Mouse (Mus musculus): ENCODE results near the gene Ninl.

Ninl gene

DNA sequence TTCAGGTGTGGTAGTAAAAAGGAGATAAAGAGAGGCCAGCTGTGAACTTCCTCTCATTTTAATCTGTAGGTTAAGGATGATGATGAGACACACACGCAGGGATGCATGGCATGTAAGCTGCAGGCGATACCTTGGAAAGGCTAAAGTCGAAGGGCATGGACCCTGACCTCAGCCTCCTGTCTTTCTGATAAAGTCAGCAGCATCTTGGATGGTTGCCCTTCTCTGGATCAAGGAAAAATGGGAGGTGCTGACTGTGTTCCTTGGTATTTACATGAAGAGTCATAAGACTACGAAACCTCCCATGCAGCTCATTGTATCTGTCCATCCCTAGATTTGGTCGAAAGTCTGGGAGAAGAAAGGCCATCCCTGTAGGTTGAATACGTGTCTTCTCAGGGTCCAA lies 138.8 kb downstream of the Ninl start:
- DNase-seq = no peak

DNA sequence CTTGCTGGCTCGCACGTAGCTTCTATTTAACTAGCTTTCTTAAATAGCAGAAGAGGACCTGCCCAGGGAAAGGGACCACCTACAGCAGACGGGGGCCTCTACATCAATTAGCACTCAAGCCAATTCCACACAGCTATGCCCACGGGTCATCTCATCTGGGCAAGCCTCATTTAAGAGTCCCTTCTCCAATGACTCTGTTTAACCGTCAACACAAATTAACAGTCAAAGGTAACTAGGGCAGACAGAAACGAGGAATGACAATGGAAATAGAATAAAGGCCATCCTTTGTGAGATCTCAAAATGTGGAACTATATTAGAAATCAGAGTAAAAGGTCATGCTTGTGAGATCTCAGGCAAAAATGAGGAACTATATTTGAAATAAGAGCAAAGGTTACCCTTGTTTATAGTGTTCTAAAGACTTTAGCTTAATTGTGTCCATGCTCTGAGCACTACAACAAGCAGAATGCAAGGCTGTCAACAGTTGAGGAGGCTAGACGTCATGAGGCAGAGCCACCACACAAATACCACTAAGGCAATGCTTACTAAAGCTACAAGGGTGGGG lies 143.4 kb downstream of the Ninl start:
- DNase-seq = no peak

DNA sequence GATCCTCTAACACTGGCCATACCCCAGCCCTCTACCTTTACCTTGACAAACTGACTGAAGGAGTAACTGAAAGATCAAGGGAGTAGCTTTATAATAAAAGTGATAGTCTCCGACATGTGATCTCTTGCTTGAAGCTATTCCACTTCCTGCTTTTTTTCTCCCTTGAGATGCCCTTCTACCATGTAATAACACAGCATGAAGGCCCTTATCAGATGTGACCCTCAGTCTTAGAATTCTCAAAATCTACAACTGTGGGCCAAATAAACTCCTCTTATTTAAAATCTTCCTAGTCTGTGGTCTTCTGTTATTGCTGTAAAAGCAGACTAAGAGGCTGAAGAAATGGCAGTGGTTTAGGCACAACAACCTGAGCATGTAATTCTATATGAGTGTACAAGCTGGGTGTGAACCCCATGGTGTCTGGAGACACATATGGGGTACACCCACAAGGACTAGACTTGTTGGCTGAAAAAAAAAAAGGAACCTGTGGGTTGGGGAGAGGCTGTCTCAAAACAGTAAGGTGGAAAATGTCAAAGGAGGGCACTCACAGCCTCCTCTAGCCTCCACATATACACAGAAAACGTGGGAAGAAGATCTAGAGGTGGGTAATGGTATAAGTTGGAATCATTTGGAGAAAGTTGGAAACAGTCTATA lies 144.4 kb downstream of the Ninl start:
- DNase-seq = no peak

DNA sequence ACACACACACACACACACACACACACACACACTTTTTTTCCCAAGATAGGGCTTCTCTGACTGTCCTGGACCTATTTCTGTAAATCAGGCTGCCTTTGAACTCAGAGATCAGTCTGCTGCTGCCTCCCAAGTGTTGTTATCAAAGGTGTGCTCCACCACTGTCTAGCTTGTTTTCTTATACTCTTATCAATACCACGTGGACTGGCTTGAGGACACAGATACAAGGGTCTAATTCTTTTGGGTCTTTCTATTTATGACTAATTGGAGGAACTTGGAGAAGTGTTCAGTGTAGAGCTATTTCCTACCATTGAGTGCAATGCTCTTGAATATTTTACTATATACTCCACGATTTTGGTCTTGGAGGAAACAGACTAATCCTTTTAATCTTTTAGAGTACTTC lies 151.8 kb downstream of the Ninl start:
- DNase-seq = no peak

DNA sequence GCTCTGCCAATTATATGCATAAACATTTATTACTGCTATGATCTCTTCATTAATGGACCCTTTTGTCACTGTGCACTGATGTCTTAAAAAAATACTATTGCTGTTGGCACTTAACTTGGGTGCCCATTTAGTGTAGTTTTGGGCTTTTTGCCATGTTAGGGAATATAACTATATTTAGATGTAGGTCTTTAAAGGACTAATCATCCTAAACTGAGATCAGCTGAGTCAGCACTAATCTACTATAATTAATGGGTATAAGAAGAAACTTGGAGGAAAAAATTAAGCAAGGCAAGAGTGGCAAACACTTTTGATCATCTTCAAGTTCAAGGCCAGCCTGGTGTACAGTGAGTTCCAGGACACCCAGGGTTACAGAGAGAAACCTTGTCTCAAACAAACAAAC lies 152.9 kb downstream of the Ninl start:
- DNase-seq = no peak

DNA sequence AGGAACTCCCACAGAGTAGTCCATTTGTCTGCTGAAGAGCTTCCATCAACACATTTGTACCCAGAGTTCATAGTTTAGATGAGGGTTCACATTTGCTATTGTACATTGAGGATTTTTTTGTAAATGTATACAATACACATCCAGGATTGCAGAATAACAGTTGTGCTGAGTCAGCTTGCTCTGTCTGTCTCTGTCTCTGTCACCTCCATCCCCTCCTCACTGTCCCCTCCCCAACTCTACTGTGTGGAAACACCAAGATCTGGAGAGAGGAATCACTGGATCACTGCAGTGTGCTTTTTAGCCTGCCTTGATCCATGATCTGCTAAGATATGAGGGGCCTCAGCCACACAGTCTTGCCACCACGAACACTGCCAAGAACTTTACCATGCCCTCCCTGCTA lies 153.4 kb downstream of the Ninl start:
- no peak for DNase-seq

DNA sequence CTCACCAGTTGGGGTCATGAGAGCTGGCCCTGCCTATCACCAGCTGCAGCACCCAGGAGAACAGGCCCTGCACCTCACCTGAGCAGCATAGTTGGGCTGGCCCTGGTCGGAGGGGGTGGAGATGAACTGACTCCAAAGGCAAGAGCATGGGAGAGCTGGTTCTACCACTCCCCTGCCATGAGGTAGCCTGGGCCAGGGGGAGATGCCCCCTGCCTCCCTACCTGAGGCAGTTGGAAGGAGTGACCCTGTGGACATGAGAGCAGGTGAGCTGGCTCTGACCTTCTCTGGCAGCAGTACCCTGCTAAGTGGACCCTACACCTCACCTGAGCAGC lies 154.4 kb downstream of the Ninl start:
- DNase-seq = no peak
